Mouse (Mus musculus) spleen, adult 12 weeks (tissue): ENCODE measurements at regions not wholly inside any gene's neighbourhood (a gene's known extent, or its start where the extent isn't known, plus 50 kb on each side); places are given as distances from the start of the nearest gene placed in this dataset.

Experiments used
- DNase-seq: peaks from one replicate; pipeline ENCODE4 v3.0.0; 2022; ENCODE audit warnings: low spot score

- DNase-seq: no peak
These were observed 143.8 kb upstream of the Mdm1 start for GRCm38 (mm10) chr10:117997796-117998195.

GRCm38 (mm10) chr10:118000591-118000990 is 141.0 kb upstream of the Mdm1 start:
- no peak for DNase-seq

GRCm38 (mm10) chr10:118001501-118001900 is 140.1 kb upstream of the Mdm1 start:
- DNase-seq: no peak

- DNase-seq: no peak
These were observed 139.6 kb upstream of the Mdm1 start for GRCm38 (mm10) chr10:118001971-118002370.

GRCm38 (mm10) chr10:118002559-118002958 is 139.1 kb upstream of the Mdm1 start:
- no peak for DNase-seq

GRCm38 (mm10) chr10:118003179-118003578 is 138.4 kb upstream of the Mdm1 start:
- no peak for DNase-seq

DNA sequence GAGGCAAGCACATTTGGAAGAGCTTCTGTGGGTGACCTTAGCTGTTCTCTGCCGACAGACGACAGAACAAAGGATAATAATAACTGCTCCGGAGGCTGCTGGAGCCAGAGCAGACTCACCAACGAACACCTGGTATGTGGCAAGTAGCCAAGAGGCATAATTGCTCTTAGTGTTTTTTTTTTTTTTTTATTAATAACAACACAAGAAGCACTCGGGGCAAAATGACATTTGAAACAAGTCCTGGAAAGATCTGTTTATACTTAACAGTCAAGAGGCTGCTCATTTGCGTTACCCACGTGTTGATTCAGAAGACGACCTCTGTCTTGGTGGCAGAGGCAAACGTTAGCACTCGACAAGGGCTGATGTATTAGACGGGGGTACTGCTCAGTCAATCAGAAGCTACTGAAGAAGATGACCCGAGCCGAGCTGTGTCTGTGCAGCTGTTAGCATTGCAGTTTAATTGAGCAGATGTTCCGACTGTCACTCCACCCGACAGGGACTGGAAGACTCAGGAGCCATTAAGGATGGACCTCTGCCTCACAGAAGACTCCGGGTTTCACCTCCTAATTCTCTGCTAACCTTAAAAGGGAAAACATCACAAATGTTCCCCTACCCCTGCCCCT is 137.8 kb upstream of the Mdm1 start:
- DNase-seq: no peak

DNA sequence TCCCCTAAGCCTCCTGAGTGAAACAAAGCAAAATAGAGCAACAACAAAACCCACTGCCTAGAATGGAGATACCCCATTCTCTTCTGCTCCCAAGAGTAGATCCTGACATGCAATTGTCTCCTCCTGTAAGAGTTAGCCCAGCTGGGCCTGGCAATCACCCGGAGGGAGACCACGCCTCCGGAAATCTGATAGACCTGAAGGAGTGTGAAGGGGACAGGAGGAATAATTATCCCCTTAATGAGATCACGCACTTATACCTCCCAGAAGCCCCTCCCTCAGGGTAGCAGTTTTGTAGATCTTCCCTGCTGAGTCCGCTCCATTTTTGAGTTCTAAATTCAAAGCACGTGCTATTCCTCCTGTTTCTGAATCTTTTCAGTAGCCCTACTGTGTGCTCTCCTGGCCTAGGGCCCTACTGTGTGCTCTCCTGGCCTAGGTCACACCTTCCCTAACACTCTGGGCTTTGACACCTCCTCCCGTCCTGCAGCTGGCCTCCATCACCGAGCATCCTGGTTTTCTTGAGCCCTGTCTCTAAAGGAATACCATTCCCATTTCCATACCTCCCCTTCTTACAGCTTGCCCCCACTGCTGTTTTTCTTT is 137.2 kb upstream of the Mdm1 start:
- DNase-seq: no peak

DNA sequence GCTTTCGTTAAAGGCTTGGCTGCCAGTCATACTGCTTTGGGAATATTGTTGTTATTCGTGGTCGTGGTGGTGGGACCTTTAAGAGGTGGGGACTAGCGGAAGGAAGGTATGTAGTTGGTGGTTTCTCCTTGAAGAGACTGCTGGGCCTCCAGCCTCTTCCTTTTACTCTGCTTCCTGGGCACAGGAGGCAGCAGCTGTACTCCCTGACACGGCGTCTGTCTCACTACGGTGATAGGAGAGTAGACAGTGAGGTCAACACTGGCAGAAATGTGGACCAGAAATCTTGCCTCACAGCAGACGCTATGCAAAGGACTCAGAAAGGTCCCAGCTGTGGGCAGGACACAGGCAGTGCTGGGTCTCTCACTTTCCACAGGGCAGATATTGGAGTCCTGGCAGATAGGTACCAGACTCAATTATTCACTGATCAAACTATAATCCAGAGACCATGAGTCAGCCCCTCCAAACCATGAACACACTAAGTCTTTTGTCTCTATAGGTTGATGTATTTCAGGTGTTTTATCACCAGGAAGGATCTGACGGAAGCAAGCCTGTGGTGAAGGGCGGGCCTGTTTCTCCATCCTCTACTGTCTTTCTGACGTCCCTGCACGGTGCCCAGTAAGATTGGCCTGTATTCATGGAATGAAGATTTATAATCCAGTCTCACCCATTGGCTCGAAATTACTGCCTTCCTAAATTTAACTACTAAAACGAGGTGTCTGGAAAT is 134.6 kb upstream of the Mdm1 start:
- DNase-seq: no peak

GRCm38 (mm10) chr10:118007846-118008245 is 133.8 kb upstream of the Mdm1 start:
- no peak for DNase-seq

GRCm38 (mm10) chr10:118011687-118012567 is 129.7 kb upstream of the Mdm1 start:
- DNase-seq: no peak

DNA sequence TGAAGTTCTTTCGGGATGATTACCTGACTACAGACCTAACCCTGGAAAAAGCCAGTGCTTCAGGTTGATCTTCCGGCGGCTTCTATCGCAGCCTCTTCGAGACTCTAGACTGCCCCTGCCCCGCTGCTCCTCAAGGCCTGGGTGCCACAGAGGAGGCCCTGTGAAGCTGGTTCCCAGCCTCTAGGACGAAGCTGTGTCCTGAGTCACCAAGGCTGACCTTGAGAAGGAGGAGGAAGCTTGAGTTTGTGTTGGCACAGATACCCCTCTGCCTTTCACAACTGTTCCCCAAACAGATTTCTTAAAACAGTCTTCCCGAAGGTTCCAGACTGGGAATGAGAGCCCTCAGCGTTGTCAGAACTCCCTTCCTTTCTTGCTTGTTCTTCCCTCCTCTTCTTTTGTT is 112.8 kb upstream of the Mdm1 start:
- DNase-seq: no peak

DNA sequence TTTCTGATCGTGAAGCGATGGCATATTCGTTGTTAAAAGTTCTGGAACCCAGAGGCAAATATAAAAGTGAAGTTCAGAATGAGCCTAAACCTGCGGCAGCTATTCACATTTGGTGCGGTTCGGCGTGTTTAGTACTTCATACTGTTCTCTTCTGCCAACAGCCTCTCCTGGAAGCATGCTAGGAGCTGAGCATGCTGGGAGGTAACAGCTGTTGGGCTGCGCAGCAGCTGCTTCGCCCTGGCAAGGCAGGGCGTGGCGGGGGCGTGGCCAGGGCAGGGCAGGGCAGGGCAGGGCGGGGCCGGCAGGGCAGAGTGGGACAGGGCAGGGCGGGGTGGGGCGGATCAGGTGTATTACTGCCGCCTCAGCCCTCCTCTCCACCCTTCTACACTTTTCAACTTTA is 107.2 kb upstream of the Mdm1 start:
- DNase-seq: no peak

GRCm38 (mm10) chr10:118035035-118035434 is 106.6 kb upstream of the Mdm1 start:
- no peak for DNase-seq

DNA sequence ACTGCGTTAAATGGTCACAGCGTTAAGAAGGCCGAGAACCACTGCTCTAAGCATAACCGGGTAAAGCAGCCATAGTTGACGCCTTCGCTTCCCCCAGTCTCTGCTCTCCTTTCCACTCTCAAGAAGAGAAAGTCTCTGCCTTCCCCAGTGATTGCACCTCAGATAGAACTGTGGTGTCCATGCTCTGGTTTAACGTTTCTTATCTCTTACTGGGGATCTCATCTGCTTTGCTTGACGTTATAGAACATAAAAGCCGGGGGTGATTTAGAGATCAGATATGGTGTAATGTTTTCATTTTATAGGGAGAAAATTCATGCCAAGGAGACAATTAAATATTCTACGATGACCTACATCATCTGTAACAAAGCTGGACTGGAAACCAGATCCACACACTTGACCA is 103.1 kb upstream of the Mdm1 start:
- DNase-seq: no peak

DNA sequence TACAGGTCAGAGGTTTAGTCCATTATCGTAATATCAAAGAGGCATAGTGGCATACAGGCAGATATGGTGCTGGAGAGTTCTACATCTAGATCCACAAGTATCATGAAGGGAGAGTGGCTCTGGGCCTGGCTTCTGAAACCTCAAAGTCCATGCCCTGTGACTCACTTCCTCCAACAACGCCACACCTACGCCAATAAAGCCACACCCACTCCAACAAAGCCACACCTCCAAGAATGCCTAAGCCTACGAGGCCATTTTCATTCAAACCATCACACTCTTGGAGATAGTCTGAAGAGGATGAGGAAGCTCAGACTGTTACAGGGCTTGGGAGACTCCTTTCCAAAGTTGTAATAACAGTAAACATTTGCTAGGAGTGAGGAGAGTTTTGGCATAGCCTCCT is 102.6 kb upstream of the Mdm1 start:
- DNase-seq: no peak

DNA sequence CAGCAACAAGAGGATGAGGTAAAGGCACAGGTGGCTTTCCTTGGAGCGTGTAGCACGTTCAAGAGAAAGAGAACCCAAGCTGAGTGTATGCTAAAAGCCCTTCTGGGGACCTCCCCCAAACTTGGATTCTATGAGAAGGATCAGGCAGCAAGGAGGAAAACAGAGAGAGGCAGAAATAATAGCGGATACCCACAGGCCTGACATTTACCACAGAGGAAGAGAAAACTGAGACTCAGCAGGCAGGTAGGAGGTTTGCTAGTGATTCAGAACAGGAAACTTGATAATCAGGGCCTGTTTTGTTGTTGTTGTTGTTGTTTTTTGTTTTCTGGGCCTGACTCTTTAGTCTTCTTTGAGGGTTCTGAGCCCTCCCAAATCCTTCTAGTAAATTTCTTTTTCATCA is 100.5 kb upstream of the Mdm1 start:
- no peak for DNase-seq

GRCm38 (mm10) chr10:118043761-118044160 is 97.8 kb upstream of the Mdm1 start:
- no peak for DNase-seq

- no peak for DNase-seq
These were observed 96.8 kb upstream of the Mdm1 start for GRCm38 (mm10) chr10:118044840-118045239.

- DNase-seq: no peak
These were observed 96.2 kb upstream of the Mdm1 start for GRCm38 (mm10) chr10:118045427-118045826.

DNA sequence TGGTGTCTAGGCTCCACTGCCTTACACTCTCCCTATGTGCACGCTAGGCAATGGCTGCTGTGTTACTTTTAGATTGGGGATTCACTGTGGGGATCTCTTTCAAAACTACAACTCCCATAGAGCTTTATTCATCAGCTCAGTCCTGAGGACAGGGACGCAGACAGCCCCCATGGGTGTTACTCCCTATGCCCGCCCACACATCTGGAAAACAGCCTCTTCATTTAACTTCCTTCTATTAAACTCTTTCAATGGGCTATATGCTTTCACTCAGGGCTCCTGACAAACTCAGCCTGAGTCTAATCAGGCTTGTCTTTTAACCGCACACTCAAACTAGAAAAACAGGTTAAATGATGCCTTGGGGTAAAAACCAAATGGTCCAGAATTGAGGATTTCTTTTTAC is 95.3 kb upstream of the Mdm1 start:
- DNase-seq: no peak

DNA sequence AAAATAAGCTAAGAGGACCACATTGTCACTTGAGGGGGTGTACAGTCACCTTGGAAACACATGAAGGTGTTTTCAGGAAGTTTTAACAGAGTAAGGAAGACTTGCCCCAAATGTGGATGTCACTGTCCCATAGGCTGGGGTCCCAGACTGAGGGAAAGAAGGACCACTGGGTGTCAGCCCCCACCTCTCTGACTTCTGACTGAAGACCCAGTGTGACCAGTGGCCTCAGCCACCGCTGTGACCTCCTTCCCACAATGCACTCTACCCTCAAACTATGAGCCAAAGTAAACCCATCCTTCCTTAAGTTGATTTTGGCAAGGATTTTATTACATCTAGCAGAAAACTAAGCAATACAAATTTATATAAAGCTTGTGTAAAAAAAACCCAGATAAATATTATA is 94.8 kb upstream of the Mdm1 start:
- no peak for DNase-seq

DNA sequence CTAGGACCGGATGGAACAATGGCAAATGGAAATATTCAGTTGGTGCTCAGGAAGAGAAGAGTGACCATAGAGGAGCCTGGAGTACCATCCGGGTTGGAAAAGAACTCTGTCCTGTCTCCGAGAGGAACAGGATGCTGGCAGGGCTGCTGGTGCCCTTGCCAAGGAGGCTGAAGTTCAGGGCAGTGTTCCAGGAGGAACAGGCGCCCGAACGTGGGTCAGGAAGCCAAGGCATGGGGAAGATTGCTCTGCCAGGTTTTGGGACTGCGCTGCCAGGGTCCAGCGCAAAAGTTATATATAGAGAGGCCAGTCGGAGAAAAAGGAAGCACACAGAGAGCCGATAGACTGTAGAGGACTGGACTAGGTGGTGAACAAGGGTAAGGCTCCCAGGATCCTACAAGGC is 92.3 kb upstream of the Mdm1 start:
- DNase-seq: no peak
